Mouse (Mus musculus): ENCODE results near the gene Hyal1.

DNA sequence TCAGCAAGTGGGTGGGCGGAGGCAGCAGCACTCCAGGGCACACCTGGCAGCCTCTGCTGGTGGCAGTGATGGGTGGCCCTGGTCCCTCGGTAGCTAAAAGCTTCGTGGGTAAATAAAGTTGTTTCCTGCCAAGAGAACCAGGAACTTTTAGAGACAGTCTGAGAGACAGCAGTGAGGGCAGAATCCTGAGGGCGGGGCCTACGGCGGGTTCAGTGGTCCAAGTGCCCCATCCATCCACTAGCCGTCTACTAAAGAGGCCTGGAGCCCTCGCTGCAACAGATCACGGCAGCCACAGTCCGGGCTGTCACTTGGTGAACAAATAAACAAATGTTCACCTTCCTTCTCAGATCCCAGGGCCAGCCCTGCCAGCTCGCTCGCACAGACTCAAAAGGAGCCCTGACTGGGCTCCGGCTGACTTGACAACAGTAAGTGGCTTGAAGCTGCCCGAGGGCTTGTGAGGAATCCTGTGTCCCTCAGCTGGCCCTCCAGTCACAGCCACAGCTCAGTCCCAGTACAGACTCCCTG is 53.2 kb downstream of the Hyal1 start:
- no peak for TF ChIP-seq CTCF (IDR thresholded peaks at IDR 0.05 in 2 of 3, conservative IDR thresholded peaks at IDR 0.05 in 1 of 3; ENCODE audit: control insufficient read depth in 1 of 3, insufficient read depth in 1 of 3, low read depth in 2 of 3, low read length in 3 of 3, poor library complexity in 1 of 3, severe bottlenecking in 1 of 3)
- no peak for TF ChIP-seq POLR2A (IDR thresholded peaks at IDR 0.05; ENCODE audit: control insufficient read depth in 1 of 2, insufficient read depth in 1 of 2, low read depth in 1 of 2, low read length in 2 of 2, poor library complexity in 1 of 2)
- TF ChIP-seq ZC3H11A (IDR thresholded peaks at IDR 0.05; ENCODE audit: low read depth, low read length) = no peak
- no peak for TF ChIP-seq EP300 (IDR thresholded peaks at IDR 0.05; ENCODE audit: low read depth in 1 of 2, low read length in 2 of 2)
- no peak for TF ChIP-seq SIN3A (IDR thresholded peaks at IDR 0.05; ENCODE audit: low read length)
- no peak for TF ChIP-seq JUND (IDR thresholded peaks at IDR 0.05; ENCODE audit: low read depth, low read length)
- no peak for TF ChIP-seq MEF2A (IDR thresholded peaks at IDR 0.05; ENCODE audit: extremely low read depth, insufficient replicate concordance, low read depth, low read length, poor library complexity, severe bottlenecking)
- TF ChIP-seq MAZ (IDR thresholded peaks at IDR 0.05; ENCODE audit: low read depth, low read length) = no peak
- TF ChIP-seq POLR2AphosphoS2 (IDR thresholded peaks at IDR 0.05; ENCODE audit: low read length) = no peak
- TF ChIP-seq RCOR1 (IDR thresholded peaks at IDR 0.05; ENCODE audit: low read depth, low read length) = no peak
- TF ChIP-seq GABPA (IDR thresholded peaks at IDR 0.05; ENCODE audit: low read depth, low read length) = no peak
- TF ChIP-seq RAD21 (IDR thresholded peaks at IDR 0.05; ENCODE audit: low read depth, low read length) = no peak
- no peak for TF ChIP-seq NELFE (IDR thresholded peaks at IDR 0.05; ENCODE audit: low read depth, low read length)

All from MEL (cell line).